Mouse (Mus musculus): ENCODE measurements at regions not wholly inside any gene's neighbourhood (a gene's known extent, or its start where the extent isn't known, plus 50 kb on each side); places are given as distances from the start of the nearest gene placed in this dataset.

DNA sequence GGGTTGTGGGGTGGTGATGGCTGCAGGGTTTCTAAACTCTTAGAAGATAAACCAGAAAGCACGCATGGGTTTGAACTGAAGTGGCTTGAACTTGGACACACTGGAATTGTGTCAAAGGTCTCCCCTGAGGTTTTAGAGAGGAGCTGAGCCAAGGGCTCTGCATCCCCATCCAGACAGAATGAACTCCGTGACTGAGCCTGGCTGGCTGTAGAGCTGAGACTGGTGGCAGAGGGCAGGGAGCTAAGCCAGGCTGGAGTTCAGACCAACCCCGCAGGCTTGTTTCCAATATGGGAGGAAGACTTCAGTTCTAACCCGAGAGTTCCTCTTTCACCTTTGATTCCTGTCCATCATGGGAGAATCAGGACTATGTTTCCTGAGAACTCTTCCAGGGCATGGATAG is 96.9 kb downstream of the Irs2 start:
- TF ChIP-seq ZNF384 (IDR thresholded peaks at IDR 0.05; ENCODE audit: low read depth, low read length) (no peak), GABPA (IDR thresholded peaks at IDR 0.05; ENCODE audit: low read depth, low read length) (no peak)
